Mouse (Mus musculus) MEL (cell line): Measurements from ENCODE around the gene Cd47. TPM values are rescaled to one million over a fixed set of nuclear protein-coding genes. Genes with fewer than 3 reads are reported as not detected.

Experiments
- DNase-seq: peaks from one replicate; pipeline ENCODE4 v3.0.0; 2011; ENCODE audit warnings: low read depth, low spot score
- H3K27ac ChIP-seq: 2 replicates; pipeline ENCODE4 v1.5.1; 2012; ENCODE audit warnings: low read depth, mild to moderate bottlenecking, control low read depth, low read length, moderate library complexity; ENCODE audit not compliant: control insufficient read depth
- H3K27me3 ChIP-seq, 2 experiments: fragments of 150-350 bp in 1 of 2; sonication (generic) in 1 of 2; 2 replicates each; pipeline ENCODE4 v1.6.1; 2012; ENCODE audit warnings: low read length in 2 of 2, mild to moderate bottlenecking in 2 of 2, improper control_type of control experiment in 1 of 2, moderate library complexity in 1 of 2; ENCODE audit not compliant: insufficient read depth in 2 of 2, control insufficient read depth in 1 of 2
- H3K36me3 ChIP-seq, 2 experiments: 2 replicates each; pipeline ENCODE4 v1.6.1; 2012 to 2014; ENCODE audit warnings: low read length in 2 of 2, improper control_type of control experiment in 1 of 2, inconsistent platforms in 1 of 2, mild to moderate bottlenecking in 1 of 2; ENCODE audit not compliant: insufficient read depth in 2 of 2, control insufficient read depth in 1 of 2
- H3K4me1 ChIP-seq, 2 experiments: fragments of 150-350 bp in 1 of 2; sonication (generic) in 1 of 2; 2 replicates each; pipeline ENCODE4 v1.6.1; 2012; ENCODE audit warnings: low read length in 2 of 2, improper control_type of control experiment in 1 of 2, mild to moderate bottlenecking in 1 of 2; ENCODE audit not compliant: insufficient read depth in 2 of 2, control insufficient read depth in 1 of 2
- H3K4me3 ChIP-seq, 2 experiments: fragments of 150-350 bp in 1 of 2; sonication (generic) in 1 of 2; 2 replicates each; pipeline ENCODE4 v1.5.1; 2012; ENCODE audit warnings: low read depth in 2 of 2, low read length in 2 of 2, mild to moderate bottlenecking in 2 of 2, moderate library complexity in 2 of 2, control low read depth in 1 of 2, improper control_type of control experiment in 1 of 2; ENCODE audit not compliant: control insufficient read depth in 1 of 2, insufficient read depth in 1 of 2
- H3K79me2 ChIP-seq: 2 replicates; pipeline ENCODE4 v1.6.1; 2012; ENCODE audit warnings: mild to moderate bottlenecking, low read length, moderate library complexity; ENCODE audit not compliant: control insufficient read depth, poor library complexity, insufficient read depth
- H3K9ac ChIP-seq: 2 replicates; pipeline ENCODE4 v1.6.1; 2012; ENCODE audit warnings: low read depth, mild to moderate bottlenecking, control low read depth, low read length, moderate library complexity; ENCODE audit not compliant: control insufficient read depth, poor library complexity, severe bottlenecking
- H3K9me3 ChIP-seq: fragments of 150-350 bp; sonication (generic); replicated peaks from 2 replicates; pipeline ENCODE4 v1.6.1; 2012; ENCODE audit warnings: mild to moderate bottlenecking, low read length, improper control_type of control experiment, moderate library complexity; ENCODE audit not compliant: insufficient read depth
- CHD1 ChIP-seq: IDR thresholded peaks from 2 replicates; pipeline ENCODE4 v1.6.1; 2012; ENCODE audit warnings: low read depth, mild to moderate bottlenecking, inconsistent platforms, low read length, improper control_type of control experiment
- E2F4 ChIP-seq: IDR thresholded peaks from 2 replicates; pipeline ENCODE4 v1.6.1; 2011; ENCODE audit warnings: low read depth, low read length, improper control_type of control experiment, borderline replicate concordance
- EP300 ChIP-seq, 2 experiments: IDR thresholded peaks; 2 replicates each; pipeline ENCODE4 v1.6.1; 2011; ENCODE audit warnings: improper control_type of control experiment in 2 of 2, low read length in 2 of 2, low read depth in 1 of 2, mild to moderate bottlenecking in 1 of 2
- ETS1 ChIP-seq: IDR thresholded peaks from 2 replicates; pipeline ENCODE4 v1.6.1; 2012; ENCODE audit warnings: low read depth, mild to moderate bottlenecking, inconsistent platforms, low read length, improper control_type of control experiment, moderate library complexity
- GABPA ChIP-seq: IDR thresholded peaks from 2 replicates; pipeline ENCODE4 v1.6.1; 2012; ENCODE audit warnings: low read depth, mild to moderate bottlenecking, inconsistent platforms, low read length, improper control_type of control experiment, moderate library complexity
- GATA1 ChIP-seq: IDR thresholded peaks from 2 replicates; pipeline ENCODE4 v1.6.1; 2011; ENCODE audit warnings: low read depth, low read length, improper control_type of control experiment
- JUND ChIP-seq: IDR thresholded peaks from 2 replicates; pipeline ENCODE4 v1.6.1; 2011; ENCODE audit warnings: low read depth, mild to moderate bottlenecking, improper control_type of control experiment, low read length
- MAFK ChIP-seq: IDR thresholded peaks from 2 replicates; pipeline ENCODE4 v1.6.1; 2011; ENCODE audit warnings: low read depth, mild to moderate bottlenecking, low read length, improper control_type of control experiment, borderline replicate concordance
- MAX ChIP-seq: IDR thresholded peaks from 2 replicates; pipeline ENCODE4 v1.6.1; 2011; ENCODE audit warnings: low read length, improper control_type of control experiment
- MAZ ChIP-seq: IDR thresholded peaks from 2 replicates; pipeline ENCODE4 v1.6.1; 2012; ENCODE audit warnings: low read depth, mild to moderate bottlenecking, inconsistent platforms, low read length, improper control_type of control experiment
- MXI1 ChIP-seq: IDR thresholded peaks from 2 replicates; pipeline ENCODE4 v1.6.1; 2011; ENCODE audit warnings: mild to moderate bottlenecking, low read depth, low read length, improper control_type of control experiment
- MYB ChIP-seq: IDR thresholded peaks from 2 replicates; pipeline ENCODE4 v1.6.1; 2011; ENCODE audit warnings: mild to moderate bottlenecking, low read depth, low read length, improper control_type of control experiment
- NELFE ChIP-seq: IDR thresholded peaks from 2 replicates; pipeline ENCODE4 v1.6.1; 2011; ENCODE audit warnings: low read depth, low read length, improper control_type of control experiment
- POLR2A ChIP-seq, 2 experiments: IDR thresholded peaks; 2 replicates each; pipeline ENCODE4 v1.6.1; 2011 to 2012; ENCODE audit warnings: low read length in 2 of 2, mild to moderate bottlenecking in 2 of 2, control low read depth in 1 of 2, improper control_type of control experiment in 1 of 2, low read depth in 1 of 2, moderate library complexity in 1 of 2; ENCODE audit not compliant: control insufficient read depth in 1 of 2, insufficient read depth in 1 of 2, poor library complexity in 1 of 2
- POLR2AphosphoS5 ChIP-seq: IDR thresholded peaks from 2 replicates; pipeline ENCODE4 v1.6.1; 2012; ENCODE audit warnings: low read depth, borderline replicate concordance, mild to moderate bottlenecking, inconsistent platforms, low read length, moderate library complexity, mixed read lengths
- RAD21 ChIP-seq: IDR thresholded peaks from 2 replicates; pipeline ENCODE4 v1.6.1; 2011; ENCODE audit warnings: mild to moderate bottlenecking, low read depth, low read length, improper control_type of control experiment
- RCOR1 ChIP-seq: IDR thresholded peaks from 2 replicates; pipeline ENCODE4 v1.6.1; 2012; ENCODE audit warnings: low read depth, mild to moderate bottlenecking, inconsistent platforms, low read length, improper control_type of control experiment
- SIN3A ChIP-seq: IDR thresholded peaks from 2 replicates; pipeline ENCODE4 v1.6.1; 2012; ENCODE audit warnings: low read length, improper control_type of control experiment, inconsistent platforms
- SMC3 ChIP-seq: IDR thresholded peaks from 2 replicates; pipeline ENCODE4 v1.6.1; 2011; ENCODE audit warnings: low read depth, low read length, improper control_type of control experiment
- TAL1 ChIP-seq: IDR thresholded peaks from 2 replicates; pipeline ENCODE4 v1.6.1; 2012; ENCODE audit warnings: mild to moderate bottlenecking, inconsistent platforms, low read length, moderate library complexity, mixed read lengths
- TCF12 ChIP-seq: IDR thresholded peaks from 2 replicates; pipeline ENCODE4 v1.6.1; 2014; ENCODE audit warnings: low read depth, mild to moderate bottlenecking, inconsistent platforms, low read length, improper control_type of control experiment, moderate library complexity
- UBTF ChIP-seq: IDR thresholded peaks from 2 replicates; pipeline ENCODE4 v1.6.1; 2012; ENCODE audit warnings: low read depth, mild to moderate bottlenecking, inconsistent platforms, low read length, improper control_type of control experiment, moderate library complexity, borderline replicate concordance; ENCODE audit not compliant: insufficient read depth
- USF1 ChIP-seq: IDR thresholded peaks from 2 replicates; pipeline ENCODE4 v1.6.1; 2014; ENCODE audit warnings: low read depth, mild to moderate bottlenecking, inconsistent platforms, low read length, improper control_type of control experiment, moderate library complexity
- ZC3H11A ChIP-seq: IDR thresholded peaks from 2 replicates; pipeline ENCODE4 v1.6.1; 2012; ENCODE audit warnings: low read depth, mild to moderate bottlenecking, inconsistent platforms, low read length, improper control_type of control experiment
- ZKSCAN1 ChIP-seq: IDR thresholded peaks from 2 replicates; pipeline ENCODE4 v1.6.1; 2012; ENCODE audit warnings: low read depth, mild to moderate bottlenecking, inconsistent platforms, low read length, improper control_type of control experiment, moderate library complexity
- ZNF384 ChIP-seq: IDR thresholded peaks from 2 replicates; pipeline ENCODE4 v1.6.1; 2012; ENCODE audit warnings: low read depth, mild to moderate bottlenecking, inconsistent platforms, low read length, improper control_type of control experiment
- polyA plus RNA-seq, 2 experiments: library from polyadenylated mRNA; stranded (reverse) in 1 of 2; unstranded in 1 of 2; fragments of >175 nt in 1 of 2; fragments of >200 nt in 1 of 2; gene quantifications; 2 replicates each; pipeline versions ENCODE4 v1.2.1 to v1.2.4; 2012; ENCODE audit warnings: low replicate concordance in 2 of 2, low read depth in 1 of 2; ENCODE audit not compliant: insufficient read length in 2 of 2, insufficient read depth in 1 of 2, missing spikeins in 1 of 2
- total RNA-seq: library from RNA; depleted of rRNA; stranded (reverse); fragments of 300-350 nt; gene quantifications from 2 replicates; pipeline ENCODE4 v1.2.3, GENCODE M21; 2012

The Cd47 gene
- total and polyA plus RNA-seq, 3 experiments, result 45.9 to 57.5 (median 51.7) TPM

- Histone ChIP-seq H3K9ac (peak overlapping the region; percentile 89), H3K27ac (peak overlapping the region; percentile 97), H3K4me3 (peak overlapping the region; percentile 63 to 85), H3K27me3 (no peaks in the 10 kb centered on the region), H3K4me1 (peaks cover 9 to 25% of the 10 kb centered on the region in 2 experiments), H3K9me3 (no peaks in the 10 kb centered on the region), H3K36me3 (peaks cover 0 to 34% of the 10 kb centered on the region in 2 experiments; a peak in 2 of 4 replicates), H3K79me2 (peaks cover 55% of the 10 kb centered on the region)
- TF ChIP-seq MAFK, result no peak
- TF ChIP-seq JUND, result no peak
- peak; percentile 49; the same call in 1 of the 2 replicates for TF ChIP-seq MXI1
- TF ChIP-seq RAD21, result no peak; the same call in 1 of the 2 replicates
- peak; percentile 31 for TF ChIP-seq SIN3A
- TF ChIP-seq ETS1, result no peak
- TF ChIP-seq RCOR1, result no peak
- peak in 1 of 2 experiments; percentile 23; a peak in 1 of 4 replicates for TF ChIP-seq EP300 (IDR thresholded peaks at IDR 0.05; ENCODE audit: low read depth in 1 of 2, low read length in 2 of 2)
- no peak for TF ChIP-seq USF1
- no peak; the same call in 1 of the 2 replicates for TF ChIP-seq CHD1
- no peak for TF ChIP-seq UBTF
- TF ChIP-seq GATA1, result 0 out of 2 replicates have a peak, but pooled peaks have one; percentile 5
- TF ChIP-seq MAX, result no peak
- no peak; the same call in 1 of the 2 replicates for TF ChIP-seq SMC3
- TF ChIP-seq MYB, result no peak
- no peak for TF ChIP-seq MAZ
- no peak for TF ChIP-seq TAL1
- peak; percentile 61 for DNase-seq
These were observed 58.0 kb downstream of the Cd47 start for GRCm38 (mm10) chr16:49858161-49858906.

- peaks cover 0 to 26% of the 10 kb centered on the region in 2 experiments; a peak in 2 of 4 replicates for H3K36me3 ChIP-seq
- H3K27ac ChIP-seq, result peak overlapping the region; percentile 97
- no peaks in the 10 kb centered on the region for H3K9me3 ChIP-seq
- peak overlapping the region; percentile 89 for H3K9ac ChIP-seq
- H3K79me2 ChIP-seq, result peaks cover 59% of the 10 kb centered on the region
- DNase-seq, result peak; percentile 82
- H3K4me1 ChIP-seq, result peaks cover 9 to 17% of the 10 kb centered on the region in 2 experiments
- peak overlapping the region; percentile 63 to 85 for H3K4me3 ChIP-seq
- no peaks in the 10 kb centered on the region for H3K27me3 ChIP-seq
- TF ChIP-seq MXI1, result peak; percentile 28
- TF ChIP-seq CHD1, result no peak
- no peak for TF ChIP-seq MAFK
- TF ChIP-seq MAX, result no peak; the same call in 1 of the 2 replicates
- TF ChIP-seq POLR2A (IDR thresholded peaks at IDR 0.05; ENCODE audit: control insufficient read depth in 1 of 2, insufficient read depth in 1 of 2, low read depth in 1 of 2, low read length in 2 of 2, poor library complexity in 1 of 2), result peak in 1 of 2 experiments; percentile 25; a peak in 1 of 4 replicates
- no peak for TF ChIP-seq RCOR1
- peak; percentile 88 to 94 for TF ChIP-seq EP300 (IDR thresholded peaks at IDR 0.05; ENCODE audit: low read depth in 1 of 2, low read length in 2 of 2)
- no peak for TF ChIP-seq E2F4
- TF ChIP-seq TAL1, result peak; percentile 80
- peak; percentile 61 for TF ChIP-seq RAD21
- no peak for TF ChIP-seq USF1
- no peak; the same call in none of the 2 replicates for TF ChIP-seq SIN3A
- TF ChIP-seq MAZ, result no peak
- TF ChIP-seq ZKSCAN1, result no peak
- peak; percentile 70 for TF ChIP-seq SMC3
- TF ChIP-seq NELFE, result no peak; the same call in 1 of the 2 replicates
- peak; percentile 47 for TF ChIP-seq ZC3H11A
- peak; percentile 72 for TF ChIP-seq MYB
- TF ChIP-seq TCF12, result peak; percentile 82
- no peak for TF ChIP-seq ZNF384
- no peak for TF ChIP-seq GABPA
- TF ChIP-seq POLR2AphosphoS5, result no peak
These were observed 58.8 kb downstream of the Cd47 start for GRCm38 (mm10) chr16:49858907-49859853.
